Mouse (Mus musculus) gastrocnemius, postnatal 14 days (tissue): ENCODE results near the gene Xrn1. TPM values are rescaled to one million over a fixed set of nuclear protein-coding genes. Genes with fewer than 3 reads are reported as not detected.
"Not testable (repeated sequence)": the region's sequence is repeated elsewhere in the genome, so short reads cannot be mapped to it uniquely, and the experiment has no call there.

Source experiments
- DNase-seq: peaks from one replicate; pipeline ENCODE4 v3.0.0; 2021; ENCODE audit warnings: mixed read lengths
- intact Hi-C: fragments of 180-260 bp; cut with DNase I; formaldehyde crosslinking; loops from one replicate; pipeline ENCODE4 v1.15.1; 2025; ENCODE audit warnings: low total_unique reads
- long read RNA-seq, 2 experiments: library from polyadenylated mRNA; stranded (forward); transcript quantifications; one replicate each; pipeline ENCODE4 v2.0.0; 2021
- total RNA-seq, 2 experiments: library from RNA; stranded (reverse); gene quantifications; 2 replicates each; pipeline ENCODE4 v1.2.3; 2021

Gene Xrn1
- total RNA-seq: 10 to 100 TPM; 10.3 to 11.0 TPM
- long read RNA-seq, experiment 1, partial matches to known transcripts: 1 of 2 reads
- long read RNA-seq, experiment 1, other reads (novel, unspliced or antisense): 1 of 2 reads
- long read RNA-seq, experiment 2, partial matches to known transcripts: 1 of 3 reads
- long read RNA-seq, experiment 2, other reads (novel, unspliced or antisense): 2 of 3 reads

DNA sequence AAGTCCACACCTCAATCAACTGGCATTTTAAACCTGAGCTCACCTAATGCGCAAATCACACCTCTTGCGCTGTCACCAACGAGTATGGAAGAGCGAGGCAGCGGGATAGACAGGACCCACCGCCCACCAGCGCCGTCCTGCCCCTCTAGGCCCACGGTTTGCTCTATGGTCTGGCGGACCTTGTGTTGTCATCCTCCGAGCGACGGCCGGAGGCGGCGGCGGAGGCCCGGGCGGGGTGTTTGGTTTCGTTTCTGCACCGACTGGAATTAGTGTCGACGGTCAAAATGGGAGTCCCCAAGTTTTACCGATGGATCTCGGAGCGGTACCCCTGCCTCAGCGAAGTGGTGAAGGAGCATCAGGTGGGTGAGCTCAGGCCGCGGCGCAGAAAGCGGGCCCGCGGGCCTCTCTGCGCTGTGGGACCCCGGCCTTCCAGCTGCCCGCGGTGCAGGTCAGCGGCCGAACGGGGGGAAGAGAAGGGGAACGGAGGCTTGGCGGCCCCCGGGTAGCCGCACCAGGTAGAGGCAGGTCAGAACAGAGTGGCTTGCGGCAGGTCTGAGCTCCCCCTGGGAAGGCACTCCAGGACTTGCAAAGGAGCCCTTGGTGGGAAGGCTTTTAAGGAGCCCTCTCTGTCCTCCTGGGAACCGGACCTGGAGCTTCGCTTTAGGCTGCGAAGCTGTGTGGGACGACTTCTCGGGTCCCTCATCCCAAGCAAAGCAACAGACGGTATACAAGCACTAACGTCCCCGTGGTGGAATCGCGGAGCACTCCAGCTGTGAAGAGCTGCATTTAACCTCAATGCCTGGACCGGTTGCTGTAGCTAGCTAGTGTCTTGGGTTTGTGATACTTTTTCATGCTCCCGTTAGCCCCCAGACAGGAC, at the start of gene Xrn1:
TSS of gene Xrn1 (plus strand) at position 176 of the 877 bp plus-strand sequence.
- intact Hi-C loops: no loop called here
- peak; percentile 93 for DNase-seq

DNA sequence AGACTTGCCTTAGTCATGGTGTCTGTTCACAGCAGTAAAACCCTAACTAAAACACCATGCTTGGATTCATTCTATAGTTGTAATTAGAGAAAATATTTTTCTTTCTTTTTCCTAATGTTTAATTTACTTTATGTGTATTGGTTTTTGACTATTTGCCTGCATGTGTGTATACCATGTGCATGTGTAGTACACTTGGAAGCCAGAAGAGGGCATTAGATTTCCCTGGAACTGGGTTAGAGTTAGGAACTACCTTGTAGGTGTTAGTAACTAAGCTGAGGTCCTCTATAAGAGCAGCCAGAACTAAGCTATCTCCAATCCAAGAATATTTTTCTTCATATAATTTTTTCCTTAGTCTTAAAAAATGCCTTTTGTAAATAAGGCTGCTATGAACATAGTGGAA, 21.7 kb upstream of the Xrn1 start:
- intact Hi-C loops: no loop called here
- DNase-seq: no peak

DNA sequence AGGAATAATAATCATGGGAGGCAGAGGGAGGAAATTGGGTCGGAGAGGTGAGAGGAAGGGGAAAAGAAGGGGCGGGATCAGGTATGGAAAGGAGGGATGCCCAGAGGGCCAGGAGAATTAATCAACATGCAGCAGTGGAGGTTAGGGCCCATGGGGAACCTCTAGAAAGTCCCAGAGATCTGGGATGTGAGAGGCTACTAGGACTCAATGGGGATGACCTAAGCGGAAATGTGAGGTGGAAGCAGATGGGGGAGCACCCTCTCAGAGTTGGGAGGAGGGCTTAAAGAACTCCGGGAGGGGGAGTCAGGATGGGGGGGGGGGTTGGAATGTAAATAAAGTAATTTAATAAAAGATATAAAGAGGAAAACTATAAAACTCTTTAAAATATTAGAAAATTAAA, 902 bp upstream of the Xrn1 start:
- intact Hi-C loops: no loop called here
- no peak for DNase-seq

DNA sequence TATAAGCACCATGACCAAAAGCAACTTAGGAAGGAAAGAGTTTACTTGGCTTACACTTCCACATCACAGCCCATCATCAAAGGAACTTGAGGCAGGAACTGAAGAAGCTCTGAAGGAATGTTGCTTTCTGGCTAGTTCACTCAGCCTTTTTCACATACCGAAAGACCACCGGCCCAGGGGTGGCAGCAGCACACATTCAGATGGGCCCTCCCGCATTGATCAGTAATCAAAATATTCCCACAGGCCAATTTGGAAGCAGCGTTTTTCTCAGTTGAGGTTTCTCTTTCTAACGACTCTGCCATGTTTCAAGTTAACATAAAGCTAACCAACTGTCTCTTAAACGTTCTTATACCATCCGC, 355 bp upstream of the Xrn1 start:
- intact Hi-C loops: no loop called here
- no peak for DNase-seq

DNA sequence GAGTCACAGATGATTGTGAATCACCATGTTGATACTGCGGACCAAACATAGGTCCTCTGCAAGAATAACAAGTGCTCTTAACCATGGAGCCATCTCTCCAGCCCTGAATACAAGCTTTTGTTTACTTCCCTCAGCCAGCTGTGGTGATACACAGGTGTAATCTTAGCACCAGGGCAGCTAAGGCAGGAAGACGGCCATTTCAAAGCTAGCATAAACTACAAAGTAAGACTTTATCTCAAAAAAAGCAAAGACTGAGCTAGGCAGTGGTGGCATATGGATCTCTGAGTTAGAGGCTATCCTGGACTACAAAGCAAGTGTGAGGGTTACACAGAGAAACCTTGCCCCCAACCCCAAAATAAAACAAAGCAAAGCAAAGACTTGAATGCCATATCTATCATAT, 3.1 kb downstream of the Xrn1 start:
- intact Hi-C loops: no loop called here
- no peak for DNase-seq

DNA sequence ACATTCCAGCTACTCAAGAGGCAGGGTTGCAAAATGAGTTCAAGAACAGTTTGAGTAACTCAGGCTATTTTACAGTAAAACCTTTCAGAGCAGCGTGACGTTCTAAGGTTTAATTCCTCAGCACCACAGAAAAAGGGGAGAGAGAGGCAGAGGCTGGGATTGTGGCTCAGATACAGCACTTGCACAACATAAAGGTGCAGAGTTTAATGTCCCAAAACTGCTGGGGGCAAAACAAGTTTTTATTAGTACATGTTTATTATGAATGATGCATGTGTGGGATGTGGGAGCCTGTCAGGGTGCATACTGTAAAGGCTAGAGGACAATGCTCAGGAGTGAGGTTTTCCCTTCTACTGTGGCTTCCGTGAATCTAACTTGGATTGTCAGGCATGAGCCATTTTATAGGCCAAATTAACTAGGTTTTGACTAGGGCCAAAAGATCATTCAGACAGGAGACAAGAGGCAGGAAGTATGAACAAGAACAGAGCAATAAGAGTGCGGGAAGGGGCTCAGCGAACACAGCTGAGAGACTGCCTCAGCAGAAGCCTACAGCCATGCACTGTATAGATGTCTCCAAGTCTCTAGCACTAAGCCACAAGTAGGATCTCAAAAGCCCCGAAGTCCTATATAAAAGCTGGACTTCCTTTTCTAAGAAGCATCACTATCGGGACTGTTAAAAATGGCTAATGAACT, 3.6 kb downstream of the Xrn1 start:
- no peak for DNase-seq
- intact Hi-C loops: no loop called here

DNA sequence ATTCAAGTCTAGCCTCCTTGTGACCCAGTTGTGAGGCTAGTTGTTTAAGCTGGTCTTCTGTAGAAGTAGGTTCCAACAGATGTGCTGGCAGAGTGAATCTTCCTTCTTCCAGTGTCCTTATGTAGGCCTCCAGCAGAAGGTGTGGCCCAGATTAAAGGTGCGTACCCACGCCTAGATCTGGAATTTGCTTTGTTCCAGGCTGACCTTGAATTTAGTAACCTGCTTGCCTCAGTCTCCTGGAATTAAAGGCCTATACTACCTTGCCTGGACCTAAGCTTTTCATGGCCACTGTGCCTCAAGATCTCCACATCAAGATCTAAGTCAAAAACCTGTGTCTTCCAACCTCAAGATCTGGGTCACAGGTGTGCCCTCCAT, 4.2 kb downstream of the Xrn1 start:
- DNase-seq, intact Hi-C loops: not testable (repeated sequence)

DNA sequence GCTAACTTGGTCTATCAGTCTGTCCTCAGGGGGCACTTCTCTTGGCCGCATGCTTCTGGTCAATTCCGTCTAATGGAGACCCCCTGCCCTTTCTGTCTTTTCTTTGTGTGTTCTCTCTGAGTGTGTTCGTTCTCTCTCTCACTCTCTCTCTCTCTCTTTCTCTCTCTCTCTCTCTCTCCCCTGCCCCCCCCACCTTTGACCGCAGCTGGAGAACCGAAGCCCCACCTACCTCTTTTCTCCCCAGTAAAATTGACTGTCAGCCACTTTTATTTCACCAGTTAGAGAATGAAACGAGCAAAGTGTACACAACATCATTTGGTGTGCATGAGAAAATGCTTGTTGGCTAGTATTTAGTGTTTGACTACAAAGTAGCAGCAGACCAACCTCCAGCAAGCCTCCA, 4.7 kb downstream of the Xrn1 start:
- DNase-seq: no peak
- intact Hi-C loops: no loop called here

DNA sequence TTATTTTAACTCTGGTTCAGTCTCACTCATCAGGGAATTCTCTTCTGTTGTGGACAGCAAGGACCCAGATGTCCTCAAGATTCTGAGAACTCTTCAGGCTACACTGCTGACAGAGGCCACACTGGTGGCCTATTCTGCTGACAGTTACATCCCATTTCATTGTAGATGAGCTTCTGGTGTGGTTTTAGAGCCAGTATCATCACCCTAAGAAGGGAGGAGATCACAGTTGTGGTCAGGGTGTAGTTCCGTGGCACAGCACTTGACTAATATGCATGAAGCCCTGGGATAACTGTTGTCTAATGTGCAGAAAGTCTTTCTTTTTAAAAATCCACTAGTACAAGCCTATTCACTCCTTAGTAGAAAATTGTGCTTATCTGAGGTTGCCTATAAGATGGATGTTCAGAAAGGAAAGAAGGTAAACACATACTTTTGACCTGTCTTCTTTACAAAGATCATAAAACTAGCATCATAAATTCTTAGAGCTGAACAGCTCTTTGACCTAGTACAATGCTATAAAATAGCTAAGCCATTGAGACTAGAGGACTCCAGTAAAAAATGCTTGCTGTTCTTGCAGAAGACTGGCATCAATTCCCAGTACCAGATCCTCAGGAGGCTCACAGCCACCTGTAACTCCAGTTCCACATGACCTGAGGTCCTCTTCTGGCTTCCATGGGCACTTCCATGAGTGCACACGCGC, 5.3 kb downstream of the Xrn1 start:
- intact Hi-C loops: no loop called here
- no peak for DNase-seq

DNA sequence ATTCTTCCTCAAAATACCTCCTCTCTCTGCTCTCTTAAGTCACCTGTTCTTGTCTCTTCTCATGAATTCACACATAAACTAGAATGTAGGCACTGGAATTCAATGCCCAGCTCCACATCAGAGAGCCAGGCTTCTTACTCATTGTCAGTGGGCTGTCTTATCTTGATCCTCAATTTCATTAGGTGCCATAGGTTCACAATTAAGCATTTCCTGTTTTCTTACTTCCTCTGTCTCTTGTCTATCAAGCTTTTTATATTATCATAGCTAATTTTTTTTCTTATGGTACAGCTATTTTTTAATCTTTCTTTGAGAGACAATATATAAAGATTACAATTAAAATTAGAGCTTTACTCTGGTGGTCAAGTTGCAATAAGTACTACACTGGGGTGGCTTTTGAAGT, 6.5 kb downstream of the Xrn1 start:
- intact Hi-C loops: no loop called here
- DNase-seq: no peak

DNA sequence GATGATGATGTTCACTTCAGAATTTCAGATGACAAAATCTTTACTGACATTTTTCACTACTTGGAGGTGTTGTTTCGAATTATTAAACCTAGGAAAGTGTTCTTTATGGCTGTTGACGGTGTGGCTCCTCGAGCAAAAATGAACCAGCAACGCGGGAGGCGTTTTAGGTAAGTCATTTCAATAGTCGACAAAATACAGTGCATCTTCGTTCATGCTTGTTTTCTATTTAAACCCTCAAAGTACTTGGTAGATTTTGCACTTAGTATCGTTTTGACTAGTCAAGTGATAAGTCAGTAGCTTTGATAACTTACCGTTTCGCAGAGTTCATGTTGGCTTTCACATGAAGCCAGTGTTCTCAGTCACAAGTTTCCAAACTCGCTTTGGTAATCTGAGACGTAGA, 9.5 kb downstream of the Xrn1 start:
- intact Hi-C loops: no loop called here
- DNase-seq: no peak

DNA sequence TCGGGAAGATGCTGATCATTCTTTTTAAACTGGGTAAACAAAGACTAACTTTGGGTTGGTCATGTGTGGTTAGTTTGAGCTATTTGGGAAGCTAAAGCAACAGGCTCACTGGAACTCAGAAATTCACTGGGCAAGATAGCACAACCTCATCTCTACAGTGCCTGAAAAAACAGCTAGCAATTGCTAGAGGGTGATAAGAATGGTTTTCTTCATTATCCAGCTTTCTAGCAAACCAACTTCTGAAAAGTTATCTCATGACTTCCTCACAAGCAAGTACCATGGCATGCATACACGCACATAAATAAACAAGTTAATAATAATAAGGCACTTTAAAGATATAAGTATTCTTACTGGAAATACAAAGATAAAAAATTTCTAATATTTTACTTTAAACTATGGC, 23.7 kb downstream of the Xrn1 start:
- intact Hi-C loops: no loop called here
- DNase-seq: no peak

DNA sequence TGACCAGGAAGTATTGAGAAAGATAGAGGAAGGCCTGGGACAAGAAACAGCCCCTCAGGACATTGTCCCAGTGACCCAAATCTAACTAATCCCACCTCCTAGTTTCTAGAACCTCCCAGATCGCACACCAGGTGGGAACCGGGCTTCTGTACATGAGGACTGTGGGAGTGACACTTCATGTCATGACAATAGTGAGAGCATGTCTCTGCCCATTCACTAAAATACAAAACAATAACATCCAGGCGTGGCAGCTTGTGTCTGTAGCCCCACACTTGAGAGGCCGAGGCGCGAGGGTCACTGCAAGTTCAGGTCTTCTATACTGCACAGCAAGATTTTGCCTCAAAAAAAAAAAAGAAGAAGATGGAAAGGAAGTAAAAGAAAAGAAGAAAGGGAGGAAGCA, 25.3 kb downstream of the Xrn1 start:
- intact Hi-C loops: no loop called here
- DNase-seq: no peak

DNA sequence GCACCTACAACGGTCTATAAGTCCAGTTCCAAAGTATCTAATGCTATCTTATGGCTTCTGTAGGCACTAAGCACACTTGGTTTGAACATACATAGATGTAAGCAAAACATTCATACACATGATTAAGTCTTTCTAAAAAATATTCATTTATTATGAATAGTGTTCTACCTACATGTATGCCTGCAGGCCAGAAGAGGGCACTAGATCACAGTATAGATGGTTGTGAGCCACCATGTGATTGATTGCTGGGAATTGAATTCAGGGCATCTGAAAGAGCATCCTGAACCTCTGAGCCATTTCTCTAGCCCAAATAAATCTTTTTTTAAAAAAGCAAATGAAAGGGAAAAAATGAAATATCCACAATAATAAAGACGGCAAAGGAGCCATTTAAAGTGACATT, 37.7 kb downstream of the Xrn1 start:
- intact Hi-C loops: no loop called here
- no peak for DNase-seq

DNA sequence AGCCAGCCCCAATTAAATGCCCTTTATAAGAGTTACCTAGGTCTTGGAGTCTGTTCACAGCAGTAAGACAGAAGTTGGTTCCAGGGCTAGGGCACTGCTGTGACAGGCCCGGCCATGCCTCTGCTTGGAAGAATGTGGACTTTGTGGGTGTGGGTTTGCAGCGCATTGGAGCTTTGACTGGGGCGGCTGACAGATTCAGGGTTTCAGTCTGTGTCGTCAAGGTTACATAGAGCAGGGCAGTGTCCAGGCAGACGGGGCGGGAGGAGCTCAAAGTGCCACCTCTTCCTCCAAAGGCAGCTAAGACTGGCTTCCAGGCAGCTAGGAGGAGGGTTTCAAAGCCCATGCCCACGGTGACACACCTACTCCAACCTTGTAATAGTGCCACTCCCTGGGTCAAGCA, 49.9 kb downstream of the Xrn1 start:
- no peak for DNase-seq
- intact Hi-C loops: no loop called here

DNA sequence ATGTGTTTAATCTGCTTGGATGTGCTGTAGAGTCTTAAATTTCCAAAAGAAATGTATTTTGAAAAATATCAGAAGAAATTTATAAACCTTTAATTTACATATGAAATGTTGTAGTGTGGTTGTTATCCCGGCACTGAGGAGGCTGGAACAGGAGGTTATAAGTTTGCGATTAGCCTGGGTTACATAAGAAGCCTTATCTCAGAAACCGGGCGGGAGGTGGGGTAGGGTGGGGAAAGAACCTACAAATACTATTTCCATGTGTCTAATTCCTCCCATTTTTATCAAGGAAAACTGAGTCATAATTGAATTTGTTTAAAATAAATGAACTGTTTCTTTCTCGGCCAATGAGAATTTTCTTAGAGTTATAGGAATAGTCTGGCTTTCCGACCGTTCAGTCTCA, 56.1 kb downstream of the Xrn1 start:
- DNase-seq: no peak
- intact Hi-C loops: no loop called here

DNA sequence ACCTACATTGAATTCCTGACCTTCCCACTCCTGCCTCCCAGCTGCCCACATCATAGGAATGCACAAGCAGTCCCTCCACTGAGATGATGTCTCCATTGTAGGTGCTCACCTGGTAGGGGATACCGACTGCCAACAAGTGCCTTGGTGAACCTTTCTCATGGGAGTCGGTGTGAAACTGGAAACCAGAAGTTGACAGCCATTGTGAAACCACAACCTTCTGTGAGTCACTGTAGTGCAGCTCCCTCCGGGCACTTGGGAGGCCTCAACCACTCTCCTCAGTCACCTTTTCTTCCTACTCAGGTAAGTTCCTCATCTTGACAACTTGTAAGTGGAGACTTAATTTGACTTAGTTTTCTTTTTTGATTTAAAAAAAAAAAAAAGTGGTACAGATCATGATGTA, 69.4 kb downstream of the Xrn1 start:
- intact Hi-C loops: no loop called here

DNA sequence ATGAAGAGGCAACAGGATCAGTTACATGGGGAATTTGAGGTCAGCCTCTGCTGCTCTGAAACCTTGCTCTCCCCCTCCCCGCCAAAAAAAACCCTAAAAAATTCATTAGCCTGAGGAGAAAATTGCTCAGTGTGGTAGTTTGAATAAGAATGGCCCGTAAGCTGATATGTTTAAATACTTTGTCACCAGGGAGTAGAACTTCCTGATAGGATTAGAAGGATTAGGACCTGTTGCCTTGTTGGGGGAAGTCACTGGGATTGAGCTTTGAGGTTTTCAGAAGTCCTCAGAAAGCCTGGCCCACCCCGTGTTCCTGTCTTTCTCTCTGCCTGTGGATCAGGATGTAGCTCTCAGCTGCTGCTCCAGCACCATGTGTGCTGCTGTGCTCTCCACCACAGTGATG, 73.4 kb downstream of the Xrn1 start:
- intact Hi-C loops: no loop called here
- DNase-seq: no peak

More for the DNA sequence above, 69.4 kb downstream of the Xrn1 start:
- no peak for DNase-seq

DNA sequence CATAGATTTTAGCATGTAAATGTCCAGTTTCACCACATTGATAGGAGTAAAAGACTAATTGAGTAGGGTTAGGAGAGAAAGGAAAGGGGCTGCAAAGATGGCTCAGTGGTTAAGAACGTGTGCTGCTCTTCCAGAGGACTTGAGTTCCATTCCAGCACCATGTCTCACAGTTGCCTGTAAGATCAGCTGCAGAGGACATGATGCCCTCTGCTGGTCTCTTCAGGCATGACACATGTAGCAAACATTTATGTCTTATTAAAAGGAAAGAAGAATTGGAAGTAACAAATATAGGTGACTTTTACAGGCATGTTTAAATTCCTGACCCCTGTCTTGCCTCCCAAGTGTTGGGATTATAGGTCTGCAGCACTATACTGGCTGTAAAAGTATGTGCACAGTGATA, 74.3 kb downstream of the Xrn1 start:
- no peak for DNase-seq
- intact Hi-C loops: no loop called here

DNA sequence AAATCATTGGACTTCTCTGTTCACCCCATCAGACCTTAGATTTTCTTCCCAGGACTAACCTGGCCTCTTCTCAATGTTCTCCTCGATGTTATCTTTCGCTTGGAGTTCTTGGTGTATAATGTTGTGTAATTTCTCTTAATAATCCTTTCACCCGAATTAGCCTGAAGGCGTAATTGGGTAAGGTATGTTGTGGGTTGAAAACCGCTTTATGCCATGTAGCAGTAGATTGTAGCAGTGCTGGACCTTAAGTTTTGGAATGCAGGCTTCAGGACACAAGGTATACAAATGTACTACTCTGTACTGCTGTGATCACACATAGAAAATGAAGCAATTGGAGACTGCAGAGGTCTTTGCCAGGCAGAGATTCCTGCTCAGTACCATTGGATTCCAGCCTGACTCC, 75.3 kb downstream of the Xrn1 start:
- DNase-seq: no peak
- intact Hi-C loops: no loop called here
